Mouse (Mus musculus): ENCODE results near the gene Ankrd44. TPM values are rescaled to one million over a fixed set of nuclear protein-coding genes. Genes with fewer than 3 reads are reported as not detected.

Ankrd44 gene
- total RNA-seq, 2 experiments from 2014 or later: 82.6 to 99.4 TPM

DNA sequence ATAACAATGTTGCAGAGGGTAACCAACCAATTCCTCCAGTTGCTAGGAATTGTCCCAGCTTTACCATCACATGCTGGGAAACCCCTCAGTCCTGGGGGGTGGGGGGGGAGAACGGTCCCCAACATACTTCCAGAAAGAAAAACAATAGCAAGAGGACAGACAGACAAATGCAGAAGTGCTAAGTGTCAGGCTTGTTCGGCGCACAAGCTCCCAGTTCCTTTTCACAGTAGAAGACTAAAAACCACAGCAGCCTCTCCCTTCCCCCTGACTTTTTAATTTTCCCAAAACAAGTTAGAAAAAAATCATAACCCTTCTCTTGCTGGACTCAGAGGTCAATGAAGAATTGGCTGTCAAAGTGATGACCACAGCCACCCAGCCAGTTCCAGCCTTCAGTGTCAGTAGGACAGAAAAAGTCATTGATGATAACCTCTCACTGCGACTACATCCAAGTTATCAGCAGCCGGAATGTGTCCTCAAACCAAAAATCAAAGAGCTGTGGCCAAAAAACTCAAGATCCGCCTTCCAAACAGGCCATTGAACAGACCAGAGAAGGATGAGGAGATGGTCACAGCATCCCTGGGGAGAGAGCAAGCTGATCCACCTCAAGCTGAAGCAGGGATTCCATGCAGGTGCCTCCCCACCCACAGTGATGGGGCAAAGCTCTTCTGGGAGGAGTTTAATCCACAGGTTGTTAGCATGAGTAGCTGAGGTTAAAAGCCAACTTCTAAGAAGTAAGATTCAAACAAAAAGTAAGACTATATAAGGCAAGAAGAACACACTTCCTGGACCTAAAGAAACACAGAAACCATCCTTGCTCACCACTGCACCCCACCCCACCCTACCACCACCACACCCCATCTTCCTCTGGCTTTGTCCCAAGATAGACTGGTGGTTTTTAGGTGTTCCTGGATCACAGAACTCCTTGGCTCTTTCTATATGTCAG is 2.5 kb downstream of the Ankrd44 start:
- peak; percentile 38 for ATAC-seq (replicated peaks; ENCODE audit: poor library complexity, severe bottlenecking)

- no peak for ATAC-seq (replicated peaks; ENCODE audit: poor library complexity, severe bottlenecking)
Measured at GRCm38 (mm10) chr1:54922707-54923106, 3.5 kb downstream of the Ankrd44 start.

DNA sequence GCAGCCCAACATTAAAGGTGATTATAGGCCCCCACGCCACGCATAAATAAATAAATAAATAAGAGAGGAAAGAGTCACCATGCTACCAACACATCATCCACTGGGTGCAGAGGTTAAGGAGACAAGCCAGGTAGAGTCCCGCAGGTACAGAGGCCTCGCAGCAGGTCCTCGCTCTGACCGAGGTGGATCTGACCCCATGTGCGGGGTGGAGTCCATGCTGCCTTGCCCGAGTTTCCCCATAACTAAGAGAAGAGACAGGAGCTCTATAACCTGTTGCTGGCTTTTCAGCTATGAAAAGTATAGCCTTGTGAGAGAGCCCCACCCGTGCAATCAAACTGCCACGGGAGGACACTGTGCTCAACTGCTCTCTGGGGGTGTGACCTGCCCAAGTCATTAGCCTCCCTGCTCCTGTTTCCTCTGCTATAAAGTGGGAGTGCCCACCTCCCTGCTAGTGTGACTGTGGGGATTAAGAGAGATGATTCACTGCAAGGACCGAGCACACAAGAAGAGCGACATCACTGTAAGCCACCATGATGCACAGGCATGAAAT is 4.1 kb downstream of the Ankrd44 start:
- no peak for ATAC-seq (replicated peaks; ENCODE audit: poor library complexity, severe bottlenecking)

DNA sequence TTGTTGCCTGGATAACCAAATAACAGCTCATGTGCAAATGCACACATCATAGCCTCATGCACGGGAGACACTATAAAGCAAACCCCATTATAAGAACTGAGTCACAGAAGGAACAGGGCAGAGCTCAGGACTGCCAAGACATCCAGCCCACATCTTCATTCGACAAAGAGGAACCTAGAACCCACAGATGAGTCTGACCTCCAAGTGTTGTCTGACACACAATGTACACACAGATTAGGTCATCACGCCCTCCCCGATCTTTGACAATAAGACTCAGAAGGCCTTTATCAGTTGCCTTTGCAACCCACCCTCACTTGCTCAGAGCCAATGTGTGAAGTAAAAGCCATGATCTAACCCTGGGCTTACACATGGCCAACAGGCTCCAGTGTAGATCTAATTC is 6.1 kb downstream of the Ankrd44 start:
- peak; percentile 49 for ATAC-seq (replicated peaks; ENCODE audit: poor library complexity, severe bottlenecking)

GRCm38 (mm10) chr1:54916456-54916855 is 9.7 kb downstream of the Ankrd44 start:
- ATAC-seq (replicated peaks; ENCODE audit: poor library complexity, severe bottlenecking): no peak

DNA sequence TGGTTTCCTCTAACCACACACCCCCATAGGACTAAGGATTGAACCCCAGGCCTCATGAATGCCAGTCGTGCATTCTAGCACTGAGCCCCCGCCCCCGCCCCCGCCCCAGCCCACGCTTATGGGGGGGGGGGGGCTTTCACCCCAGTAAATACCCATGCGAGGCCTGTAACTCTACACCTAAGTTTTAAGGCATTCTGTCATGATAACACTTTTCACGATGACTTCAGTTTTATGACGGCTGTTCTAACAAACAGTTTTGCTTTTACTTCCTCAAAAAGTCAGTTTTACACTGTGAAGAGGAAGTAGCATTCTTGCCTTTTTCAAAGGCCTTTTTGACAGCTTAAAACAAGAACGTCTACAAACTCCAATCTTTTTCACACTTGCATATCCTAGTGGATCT is 11.8 kb downstream of the Ankrd44 start:
- ATAC-seq (replicated peaks; ENCODE audit: poor library complexity, severe bottlenecking): peak; percentile 34

DNA sequence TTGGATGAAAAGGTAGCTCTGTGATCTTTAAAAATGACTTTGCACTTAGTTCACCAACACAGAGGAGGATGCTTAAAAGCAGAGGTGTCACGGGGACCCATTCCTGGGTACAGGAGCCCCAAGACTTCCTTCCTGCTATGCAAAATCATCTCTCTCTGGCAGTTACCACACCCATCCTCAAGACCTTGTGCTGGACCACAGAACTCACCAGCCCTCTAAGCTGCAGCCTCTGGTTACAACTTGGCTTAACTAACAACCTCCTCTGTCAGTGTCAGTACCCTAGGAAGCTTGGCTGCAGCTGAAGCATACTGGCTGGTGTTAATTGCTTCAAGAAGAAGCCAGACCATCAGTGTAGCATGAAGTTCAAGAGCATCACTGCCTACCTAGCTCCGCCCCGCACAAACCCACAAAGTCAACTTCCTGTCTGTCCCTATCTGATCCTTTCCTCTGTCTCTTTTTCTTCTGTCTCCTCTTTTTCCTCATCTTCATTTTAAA is 12.8 kb downstream of the Ankrd44 start:
- ATAC-seq (replicated peaks; ENCODE audit: poor library complexity, severe bottlenecking): peak; percentile 45

- no peak for ATAC-seq (replicated peaks; ENCODE audit: poor library complexity, severe bottlenecking)
Measured at GRCm38 (mm10) chr1:54913063-54913335, 13.2 kb downstream of the Ankrd44 start.

- ATAC-seq (replicated peaks; ENCODE audit: poor library complexity, severe bottlenecking): peak; percentile 74
Measured at GRCm38 (mm10) chr1:54912290-54913062, 13.7 kb downstream of the Ankrd44 start.

- ATAC-seq (replicated peaks; ENCODE audit: poor library complexity, severe bottlenecking): no peak
Measured at GRCm38 (mm10) chr1:54911256-54911610, 15.0 kb downstream of the Ankrd44 start.

DNA sequence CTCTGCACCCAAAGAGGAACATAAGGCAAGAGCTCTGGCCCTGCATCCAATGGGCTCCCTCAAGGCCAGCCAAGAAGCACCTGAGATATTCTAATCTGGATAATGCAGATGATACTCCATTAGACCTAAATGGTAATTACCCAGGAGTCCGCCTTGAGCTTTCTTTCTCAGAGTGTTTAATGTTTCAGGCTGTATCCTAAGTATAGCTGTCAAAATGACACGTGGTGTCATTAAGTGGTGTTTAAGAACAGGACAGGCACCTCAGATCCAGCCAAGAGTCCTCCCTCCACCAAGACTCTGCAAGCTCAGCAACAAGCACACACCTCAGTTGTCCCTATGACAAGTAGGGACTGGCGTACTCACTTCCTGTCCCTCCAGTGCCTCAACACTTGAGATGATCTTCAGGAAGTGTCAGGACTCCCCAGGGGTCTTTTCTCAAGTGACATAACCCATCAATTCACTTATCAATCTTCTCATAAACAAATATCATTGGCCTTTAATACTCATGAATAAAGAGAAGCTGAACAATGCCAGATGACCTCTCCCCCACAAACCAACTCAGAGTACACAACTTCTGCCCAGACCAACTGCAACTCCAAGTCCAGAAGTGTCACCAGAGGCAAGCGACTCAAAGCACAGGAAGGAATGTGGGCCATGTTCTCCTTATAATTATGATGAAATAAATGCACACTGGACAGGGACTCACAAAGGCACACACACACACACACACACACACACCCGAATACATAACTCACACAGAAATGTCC is 15.5 kb downstream of the Ankrd44 start:
- ATAC-seq (replicated peaks; ENCODE audit: poor library complexity, severe bottlenecking): 0 out of 2 replicates have a peak, but pooled peaks have one; percentile 7

- no peak for ATAC-seq (replicated peaks; ENCODE audit: poor library complexity, severe bottlenecking)
Measured at GRCm38 (mm10) chr1:54908786-54909185, 17.4 kb downstream of the Ankrd44 start.

DNA sequence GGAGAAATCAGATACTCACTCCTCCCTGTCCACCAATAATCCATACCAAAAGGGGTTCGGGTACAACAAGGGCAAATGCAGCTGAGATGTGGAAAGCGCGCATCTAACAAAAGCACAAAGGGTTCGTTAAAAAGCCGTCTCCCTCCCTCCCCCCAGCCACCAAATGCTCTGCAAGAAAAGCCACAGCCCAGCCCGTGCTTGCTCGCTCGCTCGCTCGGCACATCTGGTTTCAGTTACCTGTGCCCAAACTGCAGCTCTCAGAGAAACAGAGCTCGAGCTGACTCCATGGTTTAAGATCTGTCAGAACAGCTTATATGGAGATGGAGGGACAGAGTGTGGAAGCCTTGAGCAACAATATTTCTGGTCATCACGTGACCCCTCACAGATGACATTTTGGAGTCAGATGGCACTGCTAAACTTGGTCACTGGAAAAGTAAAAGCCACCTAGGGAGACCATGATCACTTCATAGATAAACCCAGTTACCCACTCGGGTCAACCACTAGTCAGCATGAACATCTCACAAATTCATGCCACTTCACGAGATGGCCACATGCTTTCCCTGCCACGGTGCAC is 19.0 kb downstream of the Ankrd44 start:
- no peak for ATAC-seq (replicated peaks; ENCODE audit: poor library complexity, severe bottlenecking)

GRCm38 (mm10) chr1:54906322-54906721 is 19.9 kb downstream of the Ankrd44 start:
- no peak for ATAC-seq (replicated peaks; ENCODE audit: poor library complexity, severe bottlenecking)

GRCm38 (mm10) chr1:54905632-54906031 is 20.6 kb downstream of the Ankrd44 start:
- no peak for ATAC-seq (replicated peaks; ENCODE audit: poor library complexity, severe bottlenecking)

DNA sequence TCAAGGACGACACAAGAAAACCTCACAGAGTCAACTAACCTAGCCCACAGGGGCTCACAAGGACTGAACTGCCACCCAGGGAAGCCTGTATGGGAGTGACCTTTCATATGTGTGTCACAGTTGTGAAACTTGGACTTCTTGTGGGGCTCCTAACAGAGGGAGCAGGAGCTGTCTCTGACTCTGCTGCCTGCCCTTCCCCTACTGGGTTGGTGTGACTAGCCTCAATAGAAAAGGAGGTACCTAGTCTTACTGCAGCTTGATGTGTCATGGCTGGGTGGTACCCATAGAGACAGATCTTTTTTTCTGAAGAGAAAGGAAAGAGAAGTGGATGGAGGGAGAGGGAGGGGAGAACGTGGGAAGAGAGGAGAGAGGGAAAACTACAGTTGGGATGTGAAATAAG is 22.0 kb downstream of the Ankrd44 start:
- ATAC-seq (replicated peaks; ENCODE audit: poor library complexity, severe bottlenecking): no peak

DNA sequence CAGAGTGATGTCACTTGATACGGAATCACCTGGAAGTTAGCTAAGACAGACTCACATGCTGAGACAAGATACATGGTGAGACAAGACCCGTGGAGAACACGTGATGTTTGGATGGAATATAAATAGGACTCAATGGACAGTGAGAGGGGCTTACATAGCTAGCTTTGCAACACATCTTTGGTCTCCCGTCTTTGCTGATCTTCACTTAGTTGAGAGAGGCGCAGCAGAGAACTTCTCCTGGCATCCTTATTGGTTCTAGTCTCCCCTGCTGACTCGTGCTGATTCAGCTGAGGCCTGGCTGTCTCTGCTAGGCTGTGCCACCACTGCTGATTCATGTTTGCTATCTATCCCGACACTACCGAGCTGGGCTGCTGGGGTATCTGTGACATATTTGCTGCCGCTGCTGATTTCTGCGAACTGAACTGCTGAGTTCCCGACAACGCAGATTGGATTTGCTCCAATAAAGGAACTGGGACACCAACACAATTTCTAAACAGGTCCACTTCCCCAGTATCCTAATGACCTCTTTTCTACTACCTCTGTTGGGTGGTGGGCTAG is 23.4 kb downstream of the Ankrd44 start:
- ATAC-seq (replicated peaks; ENCODE audit: poor library complexity, severe bottlenecking): no peak

DNA sequence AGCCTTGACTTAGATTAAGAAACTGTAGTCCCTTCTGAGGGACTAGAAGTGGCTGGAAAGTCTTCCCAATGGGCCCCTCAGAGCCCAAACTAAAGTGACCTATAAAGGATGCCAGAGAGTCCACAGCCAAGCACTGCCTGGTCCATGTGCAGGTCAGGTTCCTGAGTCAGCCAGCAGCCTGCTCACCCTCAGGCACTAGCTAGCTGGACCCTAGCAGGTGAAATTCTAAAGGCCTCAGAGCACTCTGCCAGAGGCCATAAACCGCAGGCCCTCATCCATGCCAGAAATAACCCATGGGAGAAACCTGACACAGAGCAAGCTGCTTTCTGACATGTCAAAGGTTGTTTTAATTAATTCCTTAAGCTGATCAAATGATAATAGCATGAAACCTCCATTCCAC is 25.1 kb downstream of the Ankrd44 start:
- ATAC-seq (replicated peaks; ENCODE audit: poor library complexity, severe bottlenecking): no peak

DNA sequence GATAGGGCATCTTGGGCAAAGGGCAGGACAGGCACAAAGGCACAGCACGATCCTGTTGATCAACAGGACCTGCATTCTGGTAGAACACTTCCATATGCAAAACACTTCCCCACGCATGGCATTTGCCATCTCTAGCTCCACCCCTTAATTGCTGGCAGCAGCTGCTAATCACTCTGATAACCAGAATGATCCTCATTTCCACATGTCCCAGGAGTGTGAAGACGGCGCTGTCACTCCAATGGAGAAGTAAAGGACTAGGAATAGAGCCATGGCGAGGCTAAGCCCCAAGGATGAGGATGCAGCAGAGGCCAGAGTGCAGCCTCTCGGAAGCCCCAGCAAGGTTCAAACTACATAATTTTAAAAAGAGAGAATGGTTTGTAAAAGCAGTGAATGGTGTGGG is 26.9 kb downstream of the Ankrd44 start:
- peak; percentile 26 for ATAC-seq (replicated peaks; ENCODE audit: poor library complexity, severe bottlenecking)

DNA sequence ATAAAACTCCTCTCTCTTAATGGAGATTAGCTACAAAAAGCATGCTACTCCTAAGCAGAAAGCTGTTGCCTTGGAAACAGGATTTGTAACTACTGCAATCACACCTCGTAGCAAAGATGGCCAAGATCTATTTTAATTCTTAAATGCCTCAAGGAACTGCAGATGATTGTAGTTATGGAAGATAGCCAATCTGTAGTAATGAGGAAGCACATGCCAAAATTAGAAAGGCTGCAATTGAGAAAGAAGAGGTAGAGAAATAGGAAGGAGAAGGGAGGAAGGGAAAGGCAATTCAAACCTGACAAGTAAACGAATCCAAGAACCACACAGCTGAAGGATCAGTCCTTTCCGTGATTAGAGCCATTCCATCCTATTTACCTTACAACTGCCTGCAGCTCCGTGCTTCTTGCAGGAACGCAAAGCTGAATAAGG is 27.5 kb downstream of the Ankrd44 start:
- peak; percentile 70 for ATAC-seq (replicated peaks; ENCODE audit: poor library complexity, severe bottlenecking)
